In genomic region chr3:108092030-108092429, GRCm38 (mm10) we compare ENCODE assay signal across 29 mouse cellular contexts. TPM values are rescaled to one million over a fixed set of nuclear protein-coding genes. Genes with fewer than 3 reads are reported as not detected.
"Had no signal": no experiment of that assay in that cellular context is flagged by ENCODE, and none has a peak within 500 bp of the region (broad histone marks: within the 10 kb centered on the region; RNA-seq: fewer than 3 reads in every experiment).

No protein-coding gene starts in this region.

- H3K27me3 ChIP-seq: heart, embryonic 12.5 days; hindbrain, embryonic 13.5 days; hindbrain, embryonic 15.5 days; kidney, embryonic 15.5 days; limb, embryonic 13.5 days; limb, embryonic 15.5 days had no signal

- H3K27ac ChIP-seq: gastrocnemius, adult 2 months; heart, adult 2 months; hindbrain, embryonic 13.5 days; hindbrain, embryonic 15.5 days; hindbrain, postnatal 0 days; kidney, embryonic 15.5 days; kidney, postnatal 0 days; limb, embryonic 13.5 days; limb, embryonic 15.5 days; liver, embryonic 14.5 days had no signal

- H3K4me1 ChIP-seq: hindbrain, embryonic 15.5 days had no signal

- H3K4me3 ChIP-seq: gastrocnemius, adult 2 months; heart, adult 2 months; heart, embryonic 12.5 days; hindbrain, embryonic 13.5 days; hindbrain, embryonic 15.5 days; kidney, embryonic 15.5 days; limb, embryonic 13.5 days; limb, embryonic 15.5 days had no signal

- H3K36me3 ChIP-seq: heart, embryonic 12.5 days; hindbrain, embryonic 13.5 days; hindbrain, embryonic 15.5 days; kidney, embryonic 15.5 days; limb, embryonic 13.5 days; limb, embryonic 15.5 days had no signal

- DNase-seq: gastrocnemius, adult 2 months; gastrocnemius, postnatal 10 days; gastrocnemius, postnatal 25 days; heart, adult 11 months; heart, adult 2 months; heart, postnatal 10 days; heart, postnatal 36 days; kidney, adult 11 months; kidney, adult 2 months; kidney, adult 9 months; kidney, postnatal 14 days; kidney, postnatal 36 days; layer of hippocampus, adult 9-11 months; layer of hippocampus, postnatal 36 days; left cerebral cortex, postnatal 4 days had no signal

- H3K9me3 ChIP-seq: heart, embryonic 12.5 days; hindbrain, embryonic 13.5 days; hindbrain, embryonic 15.5 days; kidney, embryonic 15.5 days; limb, embryonic 13.5 days; limb, embryonic 15.5 days had no signal

- H3K9ac ChIP-seq: heart, embryonic 12.5 days; hindbrain, embryonic 13.5 days; hindbrain, embryonic 15.5 days; kidney, embryonic 15.5 days; limb, embryonic 13.5 days; limb, embryonic 15.5 days; liver, embryonic 14.5 days had no signal

- H3K4me2 ChIP-seq: heart, embryonic 12.5 days; hindbrain, embryonic 13.5 days; hindbrain, embryonic 15.5 days; kidney, embryonic 15.5 days; limb, embryonic 13.5 days; limb, embryonic 15.5 days had no signal

- ATAC-seq: hindbrain, postnatal 0 days; intestine, embryonic 16.5 days had no signal

RNA-seq across cellular contexts. Expression of gene Gnat2, which starts 0.6 kb away (rescaled TPM):
- total RNA-seq: heart, postnatal 36 days; hindbrain, postnatal 0 days; layer of hippocampus, adult 18-20 months; layer of hippocampus, postnatal 14 days; layer of hippocampus, postnatal 36 days; left cerebral cortex, postnatal 10 days; left cerebral cortex, postnatal 25 days had no signal
- polyA plus RNA-seq: heart, adult 2 months had no signal
